Mouse (Mus musculus): ENCODE measurements around the gene Phlda3.

- no peak for TF ChIP-seq CTCF (conservative IDR thresholded peaks at IDR 0.05; ENCODE audit: low read length)
- no peak for TF ChIP-seq POU5F1 (IDR thresholded peaks at IDR 0.05; ENCODE audit: borderline replicate concordance, low read length)
Measured at GRCm38 (mm10) chr1:135794216-135795134, 28.6 kb downstream of the Phlda3 start.
